Mouse (Mus musculus) megakaryocyte, embryonic 14.5 days (primary cell): ENCODE results near the gene Gm49394.

Source experiments
- FLI1 ChIP-seq: IDR thresholded peaks from 2 replicates; pipeline ENCODE4 v1.6.1; 2012; ENCODE audit warnings: low read length, inconsistent platforms, mixed read lengths
- GATA1 ChIP-seq: IDR thresholded peaks from 3 replicates; pipeline ENCODE4 v1.6.1; 2012; ENCODE audit warnings: mixed read lengths, low read length, inconsistent platforms, borderline replicate concordance

- TF ChIP-seq GATA1 (no peak), FLI1 (no peak)
Observed at GRCm38 (mm10) chr7:142660651-142660945, 9.1 kb downstream of the Gm49394 start.
